Mouse (Mus musculus) left cerebral cortex, postnatal 10 days (tissue): ENCODE measurements around the gene Smtnl2. TPM values are rescaled to one million over a fixed set of nuclear protein-coding genes. Genes with fewer than 3 reads are reported as not detected.
A peak's percentile ranks its signal among the peaks of the same experiment; 100 is the strongest.

Experiments used
- DNase-seq, 2 experiments: peaks; one replicate each; pipeline ENCODE4 v3.0.0; 2021 to 2022; ENCODE audit warnings: low spot score in 2 of 2, mixed read lengths in 1 of 2; ENCODE audit errors: extremely low spot score in 1 of 2
- intact Hi-C: fragments of 180-260 bp; cut with DNase I; formaldehyde crosslinking; loops from one replicate; pipeline ENCODE4 v1.15.1; 2025
- total RNA-seq, 2 experiments: library from RNA; stranded (reverse); gene quantifications; 2 replicates each; pipeline ENCODE4 v1.2.3; 2021

The Smtnl2 gene
- total RNA-seq, 2 experiments from 2014 or later = 1.7 to 1.8 TPM

DNA sequence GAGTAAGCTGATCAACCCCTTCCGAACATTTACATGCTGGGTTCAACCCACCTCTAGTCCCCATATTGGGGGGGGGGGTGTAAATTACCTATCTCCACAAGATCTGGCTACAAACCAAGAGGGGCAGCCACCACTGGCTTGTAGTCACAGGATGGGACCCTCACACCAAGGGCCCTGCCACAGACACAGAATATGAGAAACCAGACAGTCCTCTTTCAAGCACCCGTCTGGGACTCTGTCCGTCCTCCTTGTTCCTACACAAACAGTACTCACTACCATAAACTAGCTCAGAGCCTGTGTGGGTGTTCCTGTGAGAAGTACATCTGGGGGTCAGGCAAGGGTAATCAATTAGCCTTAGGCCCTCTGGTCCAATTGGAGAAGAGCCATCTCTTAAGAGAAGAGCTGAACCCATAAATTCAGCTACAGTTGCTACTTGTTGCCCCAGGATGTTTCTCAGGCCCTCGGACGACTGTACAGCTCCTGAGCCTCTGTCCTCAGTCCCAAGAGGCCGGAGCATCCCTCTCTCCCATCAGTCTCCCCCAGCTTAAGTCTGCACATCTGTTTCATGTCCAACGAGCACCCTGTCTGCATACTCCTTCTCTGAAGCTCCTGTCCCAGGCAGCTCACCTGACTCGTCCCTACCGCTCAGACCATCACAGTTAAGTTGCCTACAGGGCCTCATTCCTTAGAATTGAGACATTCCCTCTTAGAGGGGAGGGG, 2.9 kb downstream of the Smtnl2 start:
- intact Hi-C loops = no loop called here
- DNase-seq = no peak

GRCm38 (mm10) chr11:72407574-72407973, 3.9 kb downstream of the Smtnl2 start:
- no peak for DNase-seq
- intact Hi-C loops = no loop called here

DNA sequence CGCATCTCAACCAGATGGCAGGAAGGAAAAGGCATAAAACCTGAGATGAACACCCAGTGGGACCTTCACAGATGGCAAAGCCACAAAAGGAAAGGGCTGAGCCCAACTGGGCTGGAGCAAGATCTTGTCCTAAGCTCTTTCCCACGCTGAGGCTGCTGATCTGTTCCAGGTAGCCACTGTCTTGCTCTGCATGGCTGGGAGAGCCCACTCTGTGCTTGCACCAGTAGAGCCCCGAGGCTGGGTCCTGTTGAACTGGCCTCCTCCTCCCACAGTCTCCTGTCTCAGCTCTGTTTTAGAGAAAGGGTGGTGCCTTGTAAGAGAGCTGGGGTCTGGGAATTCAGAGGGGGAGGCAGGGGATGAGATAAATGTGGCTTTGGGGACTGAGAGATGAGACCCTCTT, 4.4 kb downstream of the Smtnl2 start:
- no peak for DNase-seq
- intact Hi-C loops = no loop called here

DNA sequence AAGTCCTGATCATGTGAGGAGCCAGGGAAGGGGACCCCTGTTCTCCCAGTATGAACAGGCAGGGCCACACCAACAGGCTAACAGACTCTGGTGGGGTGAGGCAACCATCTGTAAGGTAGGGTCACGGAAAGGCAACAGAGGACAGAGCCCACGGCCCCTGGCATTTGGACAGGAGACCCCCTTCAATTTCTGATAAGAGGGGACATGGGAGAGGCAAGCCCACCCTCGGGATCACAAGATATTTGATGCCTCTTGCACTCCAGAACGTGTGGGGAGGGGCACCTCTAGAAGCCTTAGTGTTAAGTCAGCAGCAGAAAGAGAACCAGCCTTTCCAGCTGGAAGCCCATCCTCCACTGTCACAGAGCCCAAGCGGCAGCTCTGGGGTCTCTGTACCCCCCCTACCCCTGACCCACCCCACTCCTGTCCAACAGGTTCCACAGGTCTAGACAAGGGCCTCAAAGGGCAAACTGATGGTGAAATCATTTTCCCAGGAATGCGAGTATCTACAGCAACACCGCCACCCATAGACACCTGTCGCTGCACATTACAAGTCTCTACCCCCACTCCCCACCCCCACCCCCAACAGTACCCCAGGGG, 5.3 kb downstream of the Smtnl2 start:
- intact Hi-C loops = no loop called here
- no peak for DNase-seq

DNA sequence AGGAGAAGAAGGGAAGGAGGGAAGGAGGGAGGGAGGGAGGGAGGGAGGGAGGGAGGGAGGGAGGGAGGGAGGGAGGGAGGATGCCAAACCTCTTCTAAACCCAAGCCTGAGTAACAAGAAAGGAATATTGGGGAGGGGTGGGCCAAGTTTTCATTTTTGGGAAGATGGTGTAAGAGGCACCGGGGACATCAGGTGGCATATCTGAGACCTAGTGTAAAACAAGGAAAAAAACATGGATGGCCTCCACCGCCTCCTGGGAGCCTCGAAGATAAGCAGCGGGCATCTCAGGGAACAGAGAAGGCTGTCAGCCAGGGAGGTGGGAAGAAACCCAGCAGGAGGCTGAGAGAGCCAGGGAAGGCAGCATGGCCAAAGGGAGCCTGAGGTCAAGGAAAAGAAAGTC, 6.0 kb downstream of the Smtnl2 start:
- intact Hi-C loops = no loop called here
- no peak for DNase-seq

GRCm38 (mm10) chr11:72402969-72403368, 8.5 kb downstream of the Smtnl2 start:
- DNase-seq = no peak
- intact Hi-C loops = no loop called here

- intact Hi-C loops = no loop called here
- DNase-seq = no peak
Observed at GRCm38 (mm10) chr11:72402017-72402416, 9.5 kb downstream of the Smtnl2 start.

GRCm38 (mm10) chr11:72401068-72401467, 10.4 kb downstream of the Smtnl2 start:
- no peak for DNase-seq
- intact Hi-C loops = no loop called here

DNA sequence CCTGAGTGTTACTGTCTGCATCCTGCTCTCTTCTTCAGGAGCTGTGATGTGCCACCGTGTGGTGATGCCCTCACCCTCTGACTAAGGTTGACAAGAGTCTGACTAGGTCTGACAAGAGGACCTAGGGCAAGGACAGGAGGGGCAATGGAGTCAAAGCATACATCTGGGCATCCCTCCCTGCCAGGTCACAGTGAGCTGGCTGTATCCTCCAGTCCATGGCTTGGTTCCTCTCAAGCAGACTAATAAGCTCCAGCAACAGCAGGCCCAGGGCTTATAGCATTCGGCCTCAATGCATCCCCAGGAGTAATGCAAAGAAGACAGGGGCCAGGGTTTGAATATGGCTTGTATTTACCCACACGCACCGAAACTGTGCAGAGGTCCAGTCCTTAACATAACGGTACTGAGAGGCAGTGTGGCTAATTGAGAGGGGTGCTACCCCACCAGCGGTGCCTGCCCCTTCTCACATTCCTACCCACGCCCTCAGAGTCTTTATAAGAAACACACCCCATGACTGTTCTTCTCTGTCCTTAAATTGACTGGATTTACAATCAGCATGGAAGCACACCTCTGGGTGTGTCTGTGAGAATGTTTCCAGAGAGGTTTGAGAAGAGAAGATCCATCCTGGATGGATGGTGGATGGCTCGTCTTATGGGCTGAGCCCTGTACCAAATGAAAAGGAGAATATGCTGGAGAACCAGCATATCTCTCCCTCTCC, 13.5 kb downstream of the Smtnl2 start:
- intact Hi-C loops = no loop called here
- DNase-seq = no peak

DNA sequence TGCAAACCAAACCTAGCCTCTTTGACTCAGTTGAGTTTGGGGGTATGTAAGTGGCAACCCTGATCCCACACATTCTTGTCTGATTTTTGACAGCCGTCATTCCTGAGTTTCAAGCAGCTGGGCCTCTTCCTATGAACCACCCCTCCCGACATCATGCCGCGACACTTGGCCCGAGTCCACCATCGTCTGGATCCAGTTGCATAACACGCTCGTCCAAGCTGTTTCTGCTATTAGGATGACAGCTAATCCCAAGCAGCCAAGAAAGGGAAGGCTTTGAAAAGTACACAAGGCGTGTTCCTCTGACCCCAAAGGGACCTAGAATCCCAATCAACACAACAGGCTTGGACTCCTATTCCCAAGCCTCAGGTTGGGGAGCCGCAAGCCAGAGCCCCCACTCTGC, 14.4 kb downstream of the Smtnl2 start:
- intact Hi-C loops = no loop called here
- DNase-seq = peak in 1 of 2 experiments; percentile 68

DNA sequence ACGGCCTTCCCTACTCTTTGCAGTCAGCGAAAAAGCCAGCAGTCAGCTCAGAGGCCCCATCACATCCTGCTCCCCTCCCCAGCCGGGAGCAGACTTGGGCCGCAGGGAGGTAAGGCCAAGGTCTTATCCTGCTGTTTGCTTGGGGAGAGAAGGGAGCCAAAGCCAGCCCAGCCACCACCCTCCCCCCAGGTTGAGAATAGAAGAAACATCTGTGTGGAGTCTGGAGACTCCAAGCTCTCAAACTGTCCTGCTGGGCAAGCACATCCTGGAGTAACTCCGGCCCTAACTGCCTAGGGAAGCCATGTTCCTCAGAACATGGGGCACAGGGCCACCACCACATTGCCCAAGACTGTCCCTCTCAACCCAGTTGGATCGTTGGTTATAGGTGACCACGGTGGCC, 14.9 kb downstream of the Smtnl2 start:
- DNase-seq = no peak
- intact Hi-C loops = no loop called here

- no peak for DNase-seq
- intact Hi-C loops = no loop called here
Observed at GRCm38 (mm10) chr11:72395652-72396051, 15.9 kb downstream of the Smtnl2 start.

DNA sequence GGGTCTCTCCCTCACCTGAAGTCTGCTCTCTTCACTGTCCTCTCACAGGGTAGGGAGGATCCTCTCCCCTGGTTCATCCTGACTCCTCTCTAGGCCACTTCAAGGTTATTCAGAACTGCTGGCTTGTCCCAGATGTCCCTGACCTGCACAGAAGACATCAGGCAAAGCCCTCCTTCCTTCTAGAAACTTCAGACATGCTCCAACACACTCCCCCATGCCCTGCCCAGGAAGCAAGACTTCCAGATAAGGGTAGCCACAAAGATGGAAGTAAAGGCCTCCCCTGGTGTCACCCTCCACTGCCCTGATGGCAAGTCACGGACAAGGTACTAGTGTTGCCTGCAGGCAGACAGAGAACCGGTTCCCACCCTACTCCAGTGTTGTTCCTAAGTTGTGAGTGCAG, 16.8 kb downstream of the Smtnl2 start:
- intact Hi-C loops = no loop called here
- no peak for DNase-seq

DNA sequence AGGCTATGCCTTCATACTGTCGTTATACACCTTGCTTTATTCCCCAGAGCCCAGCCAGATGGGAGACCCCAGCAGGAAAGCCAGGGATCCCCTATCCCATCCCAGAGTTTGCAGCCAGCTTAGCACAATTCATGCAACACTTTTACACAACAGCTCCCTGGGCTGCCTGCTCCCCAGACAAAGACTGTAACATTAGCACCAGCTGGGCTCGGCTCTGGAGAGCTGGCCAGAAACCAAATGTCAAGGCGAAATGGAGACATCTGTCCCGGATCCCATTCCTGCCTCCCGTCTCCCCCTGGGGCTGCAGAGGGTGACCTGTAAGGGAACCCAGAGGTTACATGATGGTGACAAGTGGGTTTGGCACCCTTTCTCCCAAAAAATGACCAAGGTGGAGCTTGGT, 17.8 kb downstream of the Smtnl2 start:
- intact Hi-C loops = no loop called here
- no peak for DNase-seq

GRCm38 (mm10) chr11:72393243-72393642, 18.3 kb downstream of the Smtnl2 start:
- intact Hi-C loops = no loop called here
- no peak for DNase-seq

DNA sequence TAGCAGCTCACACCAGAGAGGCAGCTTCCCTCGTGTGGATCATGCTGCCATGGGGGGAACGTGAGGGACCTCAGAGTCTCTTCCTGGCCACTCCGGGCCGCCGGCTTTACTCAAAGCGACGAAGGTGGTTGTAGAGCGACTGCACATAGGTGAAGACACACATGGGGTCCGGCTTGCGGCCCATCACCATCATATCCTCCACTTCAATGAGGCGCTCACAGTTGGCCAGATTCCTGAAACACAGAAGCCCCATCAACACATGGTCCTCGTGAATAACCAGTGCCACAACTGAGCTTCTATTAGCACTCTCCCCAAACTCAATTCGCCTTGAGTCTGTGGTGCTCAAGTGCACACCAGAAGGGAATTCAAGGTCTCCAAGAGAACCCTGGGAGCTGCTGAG, 20.3 kb downstream of the Smtnl2 start:
- DNase-seq = no peak
- intact Hi-C loops = no loop called here

GRCm38 (mm10) chr11:72389407-72390142, 21.9 kb downstream of the Smtnl2 start:
- DNase-seq = no peak
- intact Hi-C loops = no loop called here

DNA sequence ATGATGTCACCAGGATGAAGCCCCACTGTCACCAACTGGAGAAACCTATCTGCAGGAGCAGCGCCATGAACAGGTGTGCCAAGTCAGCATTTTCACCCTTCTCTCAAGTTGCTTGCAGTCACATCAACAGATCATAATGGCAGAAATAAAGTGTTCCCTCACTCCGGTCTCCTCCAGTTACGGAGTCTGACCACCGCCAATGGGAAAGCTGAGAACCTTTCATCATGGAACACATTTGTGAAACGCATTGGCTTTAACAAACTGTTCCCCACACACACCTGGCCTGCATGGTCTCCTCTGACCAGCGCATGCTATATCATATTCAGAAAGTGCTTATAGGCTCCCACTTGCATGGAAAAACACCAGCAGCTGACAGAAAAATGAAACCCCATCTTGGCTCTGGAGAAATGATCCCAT, 23.4 kb downstream of the Smtnl2 start:
- intact Hi-C loops = no loop called here
- no peak for DNase-seq

- DNase-seq = no peak
- intact Hi-C loops = no loop called here
Observed at GRCm38 (mm10) chr11:72379351-72379750, 32.2 kb downstream of the Smtnl2 start.

DNA sequence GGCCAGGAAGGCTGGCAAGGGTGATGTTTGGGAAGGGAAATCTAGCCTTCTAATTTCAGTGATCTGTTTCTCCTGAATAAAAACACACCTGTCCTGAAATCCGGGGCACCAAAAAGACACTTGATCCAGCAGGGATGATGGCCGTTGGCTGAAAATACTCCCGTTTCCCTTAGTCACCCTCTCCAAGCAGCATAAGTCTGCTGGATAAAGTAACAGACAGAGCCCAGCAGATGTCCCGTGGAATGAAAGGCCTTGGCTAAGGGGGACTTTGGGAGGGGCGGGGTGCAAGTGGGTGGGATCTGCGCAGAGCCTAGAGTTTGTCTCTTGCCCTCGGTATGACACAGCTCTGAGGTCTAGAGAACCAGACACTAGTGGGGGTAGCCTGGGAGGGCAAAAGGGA, 33.3 kb downstream of the Smtnl2 start:
- no peak for DNase-seq
- intact Hi-C loops = no loop called here
